Mouse (Mus musculus): ENCODE data around the gene Klf7. TPM values are rescaled to one million over a fixed set of nuclear protein-coding genes. Genes with fewer than 3 reads are reported as not detected.

Klf7 gene
- total RNA-seq (2023) = 10 to 100 TPM; 68.5 to 76.3 TPM

GRCm38 (mm10) chr1:64121559-64122465, at the start of gene Klf7:
Klf7 (minus strand) TSS chr1:64122282.

Measured in T-cell, adult 66 days (primary cell).